Mouse (Mus musculus) lung, adult 2 months (tissue): ENCODE results near the gene Cys1. TPM values are rescaled to one million over a fixed set of nuclear protein-coding genes. Genes with fewer than 3 reads are reported as not detected.

Experiments
- DNase-seq: peaks from one replicate; pipeline ENCODE4 v3.0.0; 2022
- H3K4me1 ChIP-seq: fragments of 200-500 bp; 2 replicates; pipeline ENCODE4 v1.6.1; 2011; ENCODE audit warnings: low read length; ENCODE audit not compliant: control insufficient read depth, insufficient read depth
- H3K4me3 ChIP-seq: fragments of 200-500 bp; replicated peaks from 2 replicates; pipeline ENCODE3; 2011; ENCODE audit warnings: low read depth, mild to moderate bottlenecking, control low read depth, low read length; ENCODE audit errors: extremely low read depth
- CTCF ChIP-seq: fragments of 200-500 bp; IDR thresholded peaks from 2 replicates; pipeline ENCODE4 v1.5.1; 2011; ENCODE audit warnings: mild to moderate bottlenecking, low read length, control low read depth; ENCODE audit not compliant: insufficient read depth
- POLR2A ChIP-seq: fragments of 200-500 bp; IDR thresholded peaks from 2 replicates; pipeline ENCODE4 v1.6.1; 2011; ENCODE audit warnings: low read depth, mild to moderate bottlenecking, control low read depth, low read length, borderline replicate concordance; ENCODE audit errors: extremely low read depth
- WGBS: fragments of 180-500 bp; shearing (Covaris S2); methylation state at CpG from one replicate; pipeline ENCODE4 v1.1.7; 2018; 5-methylcytosine and 5-hydroxymethylcytosine counted together
- polyA plus RNA-seq: library from polyadenylated mRNA; depleted of rRNA; stranded (reverse); fragments of >200 nt; gene quantifications from 2 replicates; pipeline ENCODE4 v1.2.3, GENCODE M21; 2012

The Cys1 gene
- polyA plus RNA-seq, 1 experiment: 16.7 TPM

DNA sequence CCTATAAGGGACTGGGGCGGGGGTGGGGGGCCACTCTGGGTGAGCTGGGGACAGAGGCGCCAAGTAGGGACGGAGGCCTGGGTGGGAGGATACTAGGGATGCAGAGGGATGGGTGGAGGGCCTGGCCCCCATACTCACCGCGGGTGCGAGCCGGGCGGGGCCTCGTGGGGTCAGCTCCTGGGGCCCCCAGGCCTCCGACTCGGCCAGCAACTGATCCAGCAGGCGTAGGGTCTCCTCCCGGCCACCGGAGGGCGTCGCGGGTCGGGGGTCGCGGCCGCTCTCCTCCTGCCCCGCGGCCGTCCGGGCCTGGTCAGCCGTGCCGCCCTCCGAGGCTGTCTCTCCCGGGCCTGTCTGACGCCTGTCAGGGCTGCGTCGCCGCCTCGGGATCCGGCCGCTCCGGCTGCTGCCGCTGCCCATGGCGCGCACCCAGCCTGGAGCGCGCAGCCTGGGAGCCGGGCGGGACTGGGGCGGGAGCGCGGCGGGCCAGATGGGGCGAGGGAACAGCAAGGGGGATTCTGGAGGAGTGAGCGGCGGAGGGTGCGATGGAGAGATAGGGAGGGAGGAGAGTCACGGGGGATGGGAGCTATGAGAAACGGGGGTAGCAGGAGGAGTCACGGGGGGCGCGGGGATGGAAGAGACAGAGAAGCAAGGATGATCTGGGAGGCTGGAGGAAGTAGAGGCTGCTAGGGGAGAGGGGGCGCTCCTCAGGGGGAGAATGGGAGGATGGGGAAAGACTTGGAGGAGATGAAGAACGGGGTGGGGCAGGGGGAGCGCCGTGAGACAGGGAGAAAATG, 924 bp downstream of the Cys1 start:
- Histone ChIP-seq H3K4me3 (peak overlapping the region; percentile 61), H3K4me1 (no peaks in the 10 kb centered on the region; the same call in 1 of the 2 replicates)
- TF ChIP-seq POLR2A: no peak
- TF ChIP-seq CTCF: no peak
- WGBS: 4% methylated on average over 53 of the region's 61 CpGs
- DNase-seq: peak; percentile 30

DNA sequence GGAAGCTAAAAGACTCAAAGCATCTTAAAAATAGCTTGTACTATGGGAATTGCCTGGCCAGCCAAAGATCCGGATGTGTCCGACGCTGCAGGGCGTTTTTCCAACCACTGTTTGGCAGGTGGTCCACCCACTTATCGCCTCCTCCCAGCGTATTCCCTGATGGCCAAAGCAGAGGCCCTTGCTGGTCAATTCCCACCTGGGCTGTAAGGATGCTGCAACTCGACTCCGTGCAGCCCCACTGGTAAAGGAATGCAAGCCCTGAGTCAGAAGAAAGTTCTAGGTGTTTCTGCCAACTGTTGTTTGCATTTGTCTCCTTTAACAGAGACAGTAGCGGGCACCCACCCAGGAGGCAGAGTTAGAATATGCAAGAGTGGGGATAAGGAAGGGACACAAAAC, 1.5 kb downstream of the Cys1 start:
- H3K4me3 ChIP-seq: peak overlapping the region; percentile 61
- TF ChIP-seq CTCF (no peak), POLR2A (peak; percentile 38; the same call in 1 of the 2 replicates)
- no peaks in the 10 kb centered on the region; the same call in 1 of the 2 replicates for H3K4me1 ChIP-seq
- DNase-seq: no peak
- WGBS: 26% methylated on average over 9 of the region's 9 CpGs

- TF ChIP-seq CTCF (no peak), POLR2A (no peak)
- H3K4me1 ChIP-seq: peaks cover 2% of the 10 kb centered on the region; the same call in 1 of the 2 replicates
- H3K4me3 ChIP-seq: no peak overlapping the region
- whole genome bisulfite sequencing: 79% methylated on average over 5 of the region's 5 CpGs
- DNase-seq: no peak
Observed at GRCm38 (mm10) chr12:24662131-24662530, 19.5 kb downstream of the Cys1 start.

- WGBS: 64% methylated on average over 4 of the region's 4 CpGs
- H3K4me1 ChIP-seq: peaks cover 4% of the 10 kb centered on the region; the same call in 1 of the 2 replicates
- DNase-seq: no peak
- TF ChIP-seq CTCF (no peak), POLR2A (no peak)
- no peak overlapping the region for H3K4me3 ChIP-seq
Observed at GRCm38 (mm10) chr12:24661100-24661499, 20.5 kb downstream of the Cys1 start.

- Histone ChIP-seq H3K4me3 (no peak overlapping the region), H3K4me1 (peaks cover 4% of the 10 kb centered on the region; the same call in 1 of the 2 replicates)
- no peak for TF ChIP-seq POLR2A
- no peak for TF ChIP-seq CTCF
- DNase-seq: no peak
- WGBS: 90% methylated on average over 9 of the region's 9 CpGs
Observed at GRCm38 (mm10) chr12:24659923-24660322, 21.7 kb downstream of the Cys1 start.

- no peak for DNase-seq
- Histone ChIP-seq H3K4me1 (peaks cover 6% of the 10 kb centered on the region; the same call in 1 of the 2 replicates), H3K4me3 (no peak overlapping the region)
- TF ChIP-seq CTCF (no peak), POLR2A (no peak)
- WGBS: 76% methylated on average over 4 of the region's 4 CpGs
Observed at GRCm38 (mm10) chr12:24658998-24659397, 22.6 kb downstream of the Cys1 start.

GRCm38 (mm10) chr12:24656436-24656835, 25.2 kb downstream of the Cys1 start:
- WGBS: 53% methylated on average over 3 of the region's 3 CpGs

GRCm38 (mm10) chr12:24654065-24654862, 27.3 kb downstream of the Cys1 start:
- TF ChIP-seq CTCF (no peak), POLR2A (no peak)
- 72% methylated on average over 16 of the region's 16 CpGs for WGBS
- DNase-seq: no peak
- H3K4me1 ChIP-seq: peaks cover 21% of the 10 kb centered on the region
- H3K4me3 ChIP-seq: no peak overlapping the region

More at GRCm38 (mm10) chr12:24656436-24656835, 25.2 kb downstream of the Cys1 start:
- no peak for DNase-seq
- Histone ChIP-seq H3K4me1 (peaks cover 14% of the 10 kb centered on the region; the same call in 1 of the 2 replicates), H3K4me3 (no peak overlapping the region)
- no peak for TF ChIP-seq POLR2A
- TF ChIP-seq CTCF: no peak

DNA sequence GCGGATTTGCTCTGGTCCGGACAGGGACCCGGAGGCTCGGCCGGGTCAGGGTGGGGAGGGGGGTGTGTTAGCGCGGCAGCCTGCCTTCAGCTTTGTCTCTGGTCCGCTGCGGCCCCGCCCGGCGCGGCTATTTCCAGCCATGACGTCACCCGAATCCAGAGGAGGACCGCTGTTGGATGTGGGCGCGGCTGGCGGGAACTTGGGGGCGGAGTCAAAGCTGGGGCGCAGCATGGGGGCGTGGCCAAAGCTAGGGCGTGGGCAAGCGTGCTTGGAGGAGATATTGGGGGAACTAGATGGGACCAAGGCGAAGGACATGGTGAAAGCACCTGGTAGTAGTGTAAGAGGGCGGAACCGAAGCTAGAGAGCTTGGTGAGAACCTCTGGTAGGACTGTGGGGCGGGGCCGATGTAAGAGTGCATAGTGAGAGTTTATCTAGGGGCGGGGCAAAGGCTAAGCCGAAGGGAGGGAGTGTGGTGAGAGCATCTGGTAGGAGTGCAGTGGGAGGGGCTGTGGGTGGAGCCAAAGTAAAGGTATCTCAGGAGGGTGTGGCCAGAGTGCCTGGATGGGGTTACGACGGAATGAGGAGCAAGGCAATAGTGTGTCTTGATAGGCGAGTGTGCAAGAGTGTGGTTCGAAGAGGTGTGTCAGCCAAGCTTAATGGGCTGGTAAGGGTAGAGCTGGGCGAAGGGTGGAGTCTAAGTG, 29.8 kb downstream of the Cys1 start:
- WGBS: 2% methylated on average over 35 of the region's 36 CpGs
- TF ChIP-seq POLR2A (0 out of 2 replicates have a peak, but pooled peaks have one; percentile 5), CTCF (no peak)
- peak; percentile 98 for DNase-seq
- Histone ChIP-seq H3K4me1 (peaks cover 27% of the 10 kb centered on the region), H3K4me3 (peak overlapping the region; percentile 90)
